Mouse (Mus musculus) ES-E14 (cell line): ENCODE results near the gene Mov10.

ENCODE experiments used
- CHD2 ChIP-seq: IDR thresholded peaks from 2 replicates; pipeline ENCODE4 v1.6.1; 2014; ENCODE audit warnings: mild to moderate bottlenecking, low read depth, low read length, inconsistent platforms
- ZC3H11A ChIP-seq: IDR thresholded peaks from 2 replicates; pipeline ENCODE4 v1.6.1; 2012; ENCODE audit warnings: low read depth, mild to moderate bottlenecking, inconsistent platforms, low read length, borderline replicate concordance
- ZNF384 ChIP-seq: IDR thresholded peaks from 2 replicates; pipeline ENCODE4 v1.6.1; 2012; ENCODE audit warnings: low read depth, low read length, inconsistent platforms

GRCm38 (mm10) chr3:104856106-104856505 lies 37.7 kb upstream of the Mov10 start:
- TF ChIP-seq ZNF384 (no peak), CHD2 (no peak), ZC3H11A (no peak)
